Mouse (Mus musculus) T-cell, adult 2 months (primary cell): Measurements from ENCODE around the gene Lrg1.

Experiments used
- DNase-seq: peaks from one replicate; pipeline ENCODE4 v3.0.0; 2022; ENCODE audit warnings: low spot score

The Lrg1 gene

GRCm38 (mm10) chr17:56074097-56074826 lies 47.5 kb downstream of the Lrg1 start:
- DNase-seq, result peak; percentile 77

GRCm38 (mm10) chr17:56072243-56072642 lies 49.6 kb downstream of the Lrg1 start:
- DNase-seq, result no peak

- DNase-seq, result no peak
These were observed 50.7 kb downstream of the Lrg1 start for GRCm38 (mm10) chr17:56071126-56071525.
